Mouse (Mus musculus) G1E (cell line): ENCODE results near the gene Slirp.

Experiments used
- CTCF ChIP-seq: IDR thresholded peaks from 2 replicates; pipeline ENCODE4 v1.5.1; 2012; ENCODE audit warnings: low read depth, low read length, inconsistent platforms, mixed read lengths
- GATA1 ChIP-seq: IDR thresholded peaks from 2 replicates; pipeline ENCODE4 v1.6.1; 2012; ENCODE audit warnings: borderline replicate concordance, low read length, inconsistent platforms, mixed read lengths
- GATA2 ChIP-seq: IDR thresholded peaks from 2 replicates; pipeline ENCODE4 v1.6.1; 2012; ENCODE audit warnings: low read depth, low read length, inconsistent platforms, borderline replicate concordance
- POLR2AphosphoS5 ChIP-seq: IDR thresholded peaks from 2 replicates; pipeline ENCODE4 v1.6.1; 2012; ENCODE audit warnings: low read depth, low read length, inconsistent platforms; ENCODE audit not compliant: insufficient replicate concordance
- TAL1 ChIP-seq: conservative IDR thresholded peaks from 2 replicates; pipeline ENCODE4 v1.6.1; 2012; ENCODE audit warnings: low read depth, low read length, inconsistent platforms, mixed read lengths

- TF ChIP-seq CTCF, result no peak
- TF ChIP-seq POLR2AphosphoS5, result no peak
- TF ChIP-seq GATA1, result no peak
- no peak; the same call in 1 of the 2 replicates for TF ChIP-seq GATA2
- TF ChIP-seq TAL1, result no peak
These were observed 5.8 kb downstream of the Slirp start for GRCm38 (mm10) chr12:87449456-87449855.
